Mouse (Mus musculus) heart, postnatal 0 days (tissue): Measurements from ENCODE around the gene Camta1.

ENCODE experiments used
- CTCF ChIP-seq: IDR thresholded peaks from 2 replicates; pipeline ENCODE4 v1.5.1; 2016; ENCODE audit warnings: antibody characterized with exemption, control low read depth, low read depth
- EP300 ChIP-seq: IDR thresholded peaks from 2 replicates; pipeline ENCODE4 v1.6.1; 2016; ENCODE audit warnings: antibody characterized with exemption, low read depth

DNA sequence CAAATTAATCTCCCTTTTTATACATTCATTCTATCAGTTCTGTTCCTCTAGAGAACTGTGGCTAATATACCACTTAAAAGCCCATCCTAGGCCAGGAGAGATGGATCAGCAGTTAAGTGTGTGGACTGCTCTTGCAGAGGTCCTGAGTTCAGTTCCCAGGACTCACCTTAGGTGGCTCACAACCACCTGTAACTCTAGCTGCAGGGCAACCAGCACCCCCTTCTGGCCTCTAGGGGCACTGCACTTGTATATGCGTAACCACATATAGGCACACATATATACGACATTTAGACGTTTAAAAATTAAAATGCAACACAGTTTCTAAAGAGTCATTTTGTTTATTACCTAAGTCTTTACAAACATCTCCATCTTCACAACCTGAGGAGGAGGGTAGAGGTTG lies 167.6 kb downstream of the Camta1 start:
- TF ChIP-seq CTCF = no peak
- no peak for TF ChIP-seq EP300
